Mouse (Mus musculus) B cell, adult 67 days (primary cell): ENCODE measurements around the gene Kit. TPM values are rescaled to one million over a fixed set of nuclear protein-coding genes. Genes with fewer than 3 reads are reported as not detected.

Experiments
- total RNA-seq, 2 experiments: library from RNA; stranded (reverse); gene quantifications; 4 replicates each; pipeline ENCODE4 v1.2.4; 2023

Gene Kit
- 1 to 10 TPM in 1 of 2 experiments, under 1 TPM in 1; 0.93 to 1.0 TPM for total RNA-seq

GRCm38 (mm10) chr5:75574852-75575566 lies at the start of gene Kit:
Gene Kit (plus strand): TSS chr5:75574916.

